Mouse (Mus musculus) adrenal gland, adult 10 weeks (tissue): Measurements from ENCODE around the gene Olfr455. TPM values are rescaled to one million over a fixed set of nuclear protein-coding genes. Genes with fewer than 3 reads are reported as not detected.

Experiments used
- polyA plus RNA-seq: library from polyadenylated mRNA; stranded (reverse); fragments of 350-450 nt; fragmentation: Illumina TruSeq; extraction: RNeasy Lipid Tissue Mini Kit (QIAGEN cat#74804); gene quantifications from one replicate; pipeline ENCODE4 v1.2.3, GENCODE M21; 2014; ENCODE audit warnings: low read depth, low replicate concordance

The Olfr455 gene
- not detected for polyA plus RNA-seq

DNA sequence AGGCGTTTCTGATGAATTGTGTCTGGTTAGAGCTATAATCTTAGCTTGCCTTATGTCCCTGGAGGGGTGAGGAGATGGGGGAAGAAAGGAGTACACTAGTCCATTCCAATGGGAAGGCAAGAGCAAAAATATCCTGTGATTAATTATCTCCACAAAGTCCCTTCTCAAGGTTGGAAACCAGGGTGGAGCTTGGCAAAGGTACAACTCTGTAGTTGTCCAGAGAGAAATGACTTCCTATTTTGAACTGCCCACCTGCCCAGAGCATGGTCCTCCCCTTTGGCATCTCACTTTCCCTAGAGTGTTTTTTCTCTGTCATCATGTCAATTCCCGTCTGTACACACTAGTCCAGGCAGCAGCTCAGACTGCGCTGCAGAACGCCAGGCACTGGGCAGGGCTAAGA is at the start of gene Olfr455:
Olfr455 (minus strand) TSS at position 127 of the 400 bp plus-strand sequence.

DNA sequence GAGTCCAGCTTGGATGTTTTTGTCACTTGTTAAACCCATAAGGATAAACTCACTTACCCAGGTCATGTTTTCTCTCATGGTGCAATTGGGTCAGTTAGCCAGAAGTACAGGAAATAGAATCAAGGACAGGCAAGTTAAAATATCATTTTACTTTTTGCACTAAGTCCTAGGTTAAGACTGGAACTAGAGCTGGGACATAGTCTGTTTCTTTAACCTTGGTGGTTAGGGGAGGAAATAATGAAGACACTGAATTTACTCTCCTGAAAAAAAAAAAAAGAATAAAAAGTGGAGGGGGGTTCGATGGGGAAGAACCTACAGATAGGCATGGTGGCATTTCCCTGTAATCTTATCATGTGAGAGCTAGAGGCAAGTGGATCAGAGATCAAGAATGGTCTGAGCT is 60.3 kb downstream of the Olfr455 start, which contains the start of gene Olfr456:
Olfr456 (minus strand) TSS at position 101 of the 400 bp plus-strand sequence.

Other genes with a start within 250 kb of the Olfr455 start
- not detected for gene Fam131b, start 222.9 kb downstream of the Olfr455 start, polyA plus RNA-seq
- 2.6 TPM for gene Zyx, start 198.0 kb downstream of the Olfr455 start, polyA plus RNA-seq
- gene Epha1, start 174.3 kb downstream of the Olfr455 start, polyA plus RNA-seq = 0.17 TPM
- gene Tas2r143, start 147.3 kb downstream of the Olfr455 start, polyA plus RNA-seq = not detected
- not detected for gene Tas2r135, start 142.2 kb downstream of the Olfr455 start, polyA plus RNA-seq
- gene Tas2r126, start 113.1 kb downstream of the Olfr455 start, polyA plus RNA-seq = not detected
- gene Olfr458, start 82.4 kb downstream of the Olfr455 start, polyA plus RNA-seq = not detected
- gene Olfr457, start 71.3 kb downstream of the Olfr455 start, polyA plus RNA-seq = not detected
- not detected for gene Olfr456, start 60.4 kb downstream of the Olfr455 start, polyA plus RNA-seq
- gene Tcaf3, start 50.1 kb upstream of the Olfr455 start, polyA plus RNA-seq = not detected
- 11.6 TPM for gene Tcaf2, start 97.7 kb upstream of the Olfr455 start, polyA plus RNA-seq
- gene Tcaf1, start 162.5 kb upstream of the Olfr455 start, polyA plus RNA-seq = 133 TPM
- not detected for gene Olfr453, start 191.8 kb upstream of the Olfr455 start, polyA plus RNA-seq
- not detected for gene Olfr38, start 208.8 kb upstream of the Olfr455 start, polyA plus RNA-seq
- gene Olfr452, start 237.5 kb upstream of the Olfr455 start, polyA plus RNA-seq = not detected